ENCODE assay signal across 10 mouse cellular contexts in genomic region chr5:137668971-137669370, GRCm38 (mm10). TPM values are rescaled to one million over a fixed set of nuclear protein-coding genes. Genes with fewer than 3 reads are reported as not detected.
DNase-seq lines count a peak whose midpoint lies in the region; ATAC-seq and TF ChIP-seq lines count a peak whose summit lies in the region.
"Had no signal": no experiment of that assay in that cellular context is flagged by ENCODE, and none has a peak within 500 bp of the region (broad histone marks: within the 10 kb centered on the region; RNA-seq: fewer than 3 reads in every experiment).

No protein-coding gene starts in this region.

- no peak overlapping the region for H3K4me2 ChIP-seq in hindbrain, embryonic 16.5 days (ENCODE audit: low read length)

- no peaks in the 10 kb centered on the region for H3K27me3 ChIP-seq in hindbrain, embryonic 16.5 days (replicated peaks; ENCODE audit: control insufficient read depth, insufficient read depth, low read length)

- 52% methylated on average over 10 of the region's 10 CpGs for WGBS in hindbrain, embryonic 16.5 days

- peaks cover 10% of the 10 kb centered on the region; the same call in 1 of the 2 replicates for H3K36me3 ChIP-seq in ES-E14 (ENCODE audit: control insufficient read depth, insufficient read depth, low read length, poor library complexity, severe bottlenecking)
- peaks cover 9% of the 10 kb centered on the region; the same call in 1 of the 2 replicates for H3K36me3 ChIP-seq in hindbrain, embryonic 16.5 days (ENCODE audit: control insufficient read depth, insufficient read depth, low read length)

- H3K4me3 ChIP-seq in gastrocnemius, adult 2 months: peak overlapping the region; percentile 43
- no peak overlapping the region for H3K4me3 ChIP-seq in ES-E14 (ENCODE audit: insufficient read depth in 1 of 2, low read depth in 1 of 2, low read length in 2 of 2, poor library complexity in 1 of 2, severe bottlenecking in 1 of 2)
- no peak overlapping the region for H3K4me3 ChIP-seq in hindbrain, embryonic 16.5 days (ENCODE audit: low read length)

- in situ Hi-C loops in ES-E14 (cut with MboI; ENCODE audit: low sequenced_read_pairs in 2 of 2, unreplicated experiment in 2 of 2): no loop called here

- no peak for TF ChIP-seq CTCF in gastrocnemius, adult 2 months (IDR thresholded peaks at IDR 0.05)

- ATAC-seq in hindbrain, embryonic 16.5 days: peak; percentile 52; the same call in 1 of the 2 replicates
- ATAC-seq in megakaryocyte-erythroid progenitor cell, adult 5-6 weeks (replicated peaks; ENCODE audit: low FRiP score, low TSS enrichment, poor library complexity, severe bottlenecking): no peak

- peak overlapping the region; percentile 88 for H3K27ac ChIP-seq in gastrocnemius, adult 2 months
- no peak overlapping the region for H3K27ac ChIP-seq in ES-E14 (ENCODE audit: insufficient read depth, low read depth, low read length, poor library complexity, severe bottlenecking)
- H3K27ac ChIP-seq in hindbrain, embryonic 16.5 days (ENCODE audit: low read depth, low read length): no peak overlapping the region

- peaks cover 9 to 14% of the 10 kb centered on the region in 2 experiments; a peak in 3 of 4 replicates for H3K4me1 ChIP-seq in ES-E14 (ENCODE audit: control insufficient read depth in 2 of 2, insufficient read depth in 2 of 2, low read length in 2 of 2, poor library complexity in 1 of 2)
- H3K4me1 ChIP-seq in hindbrain, embryonic 16.5 days (ENCODE audit: control insufficient read depth, insufficient read depth, low read depth, low read length): peaks cover 6% of the 10 kb centered on the region

- intact Hi-C loops in gastrocnemius, adult 2 months (cut with DNase I): no loop called here

- H3K9ac ChIP-seq in ES-E14 (ENCODE audit: insufficient read depth, low read depth, low read length, poor library complexity, severe bottlenecking): 0 out of 2 replicates have a peak overlapping the region, but pooled peaks have one; percentile 42
- no peak overlapping the region for H3K9ac ChIP-seq in hindbrain, embryonic 16.5 days (ENCODE audit: low read depth, low read length)

- no peaks in the 10 kb centered on the region for H3K9me3 ChIP-seq in ES-E14 (ENCODE audit: control insufficient read depth, insufficient read depth, low read depth, low read length)
- H3K9me3 ChIP-seq in hindbrain, embryonic 16.5 days (ENCODE audit: control insufficient read depth, low read length): no peaks in the 10 kb centered on the region

- peak; percentile 69 for DNase-seq in gastrocnemius, adult 2 months
- no peak for DNase-seq in gastrocnemius, postnatal 10 days
- DNase-seq in ES-E14 (ENCODE audit: low read depth, low spot score): no peak
- peak; percentile 65 for DNase-seq in heart, adult 8-10 months (ENCODE audit: low spot score)
- DNase-seq in testis, postnatal 10 days (ENCODE audit: low spot score): no peak
- DNase-seq in cerebellum, adult 8-10 months: no peak
- DNase-seq: kidney, adult 2 months had no signal

TF ChIP-seq in ES-E14, 5 proteins besides CTCF, POLR2A, EP300 and RAD21:
- TF ChIP-seq CHD2 (IDR thresholded peaks at IDR 0.05; ENCODE audit: low read depth, low read length): no peak
- no peak for TF ChIP-seq ZNF384 (IDR thresholded peaks at IDR 0.05; ENCODE audit: low read depth, low read length)
- no peak for TF ChIP-seq ZC3H11A (IDR thresholded peaks at IDR 0.05; ENCODE audit: borderline replicate concordance, low read depth, low read length)
- no peak for TF ChIP-seq MAFK (IDR thresholded peaks at IDR 0.05; ENCODE audit: insufficient read depth, low read depth, low read length)
- TF ChIP-seq HCFC1 (IDR thresholded peaks at IDR 0.05; ENCODE audit: borderline replicate concordance, insufficient read depth, low read length): no peak

RNA-seq across cellular contexts. Expression of gene Agfg2, which starts 15.6 kb away (rescaled TPM):
- total RNA-seq in gastrocnemius, adult 2 months (2021): 10 to 100 TPM in 1 of 2 experiments, 1 to 10 TPM in 1; 3.3 to 10.3 TPM
- 1 to 10 TPM; 4.3 to 5.9 TPM for total RNA-seq in gastrocnemius, postnatal 10 days (2021)
- 12.3 and 12.5 TPM in 2 replicates for total RNA-seq in ES-E14 (2012; rRNA removed)
- total RNA-seq in heart, adult 8-10 months (2022): 10 to 100 TPM; 13.1 to 23.0 (median 15.4) TPM
- polyA plus RNA-seq in hindbrain, embryonic 16.5 days (2015; fragmentation: Nextera tagmentation; extraction: Ambion mirVana): 20.1 and 21.7 TPM in 2 replicates
- total RNA-seq in megakaryocyte-erythroid progenitor cell, adult 5-6 weeks (2014; fragmentation: Nextera tagmentation): 22.7 and 37.5 TPM in 2 replicates
- 17.0 TPM in 2 replicates for total RNA-seq in megakaryocyte-erythroid progenitor cell, adult 5-6 weeks (2017)

RNA-seq across cellular contexts. Expression of gene Irs3, which starts 23.5 kb away (rescaled TPM):
- under 1 TPM; 0.26 to 0.78 TPM for total RNA-seq in gastrocnemius, adult 2 months (2021)
- under 1 TPM; 0.42 to 0.61 TPM for total RNA-seq in gastrocnemius, postnatal 10 days (2021)
- 0.85 and 1.5 TPM in 2 replicates for total RNA-seq in ES-E14 (2012; rRNA removed)
- total RNA-seq in heart, adult 8-10 months (2022): under 1 TPM; 0.30 to 0.94 (median 0.56) TPM
- 0.11 and 0.16 TPM in 2 replicates for polyA plus RNA-seq in hindbrain, embryonic 16.5 days (2015; fragmentation: Nextera tagmentation; extraction: Ambion mirVana)
- not detected in 2 replicates for total RNA-seq in megakaryocyte-erythroid progenitor cell, adult 5-6 weeks (2014; fragmentation: Nextera tagmentation)
- 0.80 TPM in 1 of 2 replicates, not detected in the other for total RNA-seq in megakaryocyte-erythroid progenitor cell, adult 5-6 weeks (2017)
- total RNA-seq: layer of hippocampus, postnatal 25 days had no signal

RNA-seq across cellular contexts. Expression of gene Sap25, which starts 27.8 kb away (rescaled TPM):
- total RNA-seq in gastrocnemius, adult 2 months (2021): 1 to 10 TPM; 1.6 to 4.2 TPM
- total RNA-seq in gastrocnemius, postnatal 10 days (2021): 1 to 10 TPM; 2.1 to 4.0 TPM
- total RNA-seq in ES-E14 (2012; rRNA removed): 12.0 and 24.0 TPM in 2 replicates
- 1 to 10 TPM; 1.6 to 4.0 (median 2.8) TPM for total RNA-seq in heart, adult 8-10 months (2022)
- polyA plus RNA-seq in hindbrain, embryonic 16.5 days (2015; fragmentation: Nextera tagmentation; extraction: Ambion mirVana): 3.4 and 6.6 TPM in 2 replicates
- total RNA-seq in megakaryocyte-erythroid progenitor cell, adult 5-6 weeks (2014; fragmentation: Nextera tagmentation): 45.8 and 69.9 TPM in 2 replicates
- total RNA-seq in megakaryocyte-erythroid progenitor cell, adult 5-6 weeks (2017): 10.0 and 12.9 TPM in 2 replicates

RNA-seq across cellular contexts. Expression of gene Gm20605, which starts 40.0 kb away (rescaled TPM):
- 1 to 10 TPM; 2.9 to 3.3 TPM for total RNA-seq in gastrocnemius, adult 2 months (2021)
- total RNA-seq in gastrocnemius, postnatal 10 days (2021): 1 to 10 TPM; 4.1 to 7.7 TPM
- 7.8 and 13.6 TPM in 2 replicates for total RNA-seq in ES-E14 (2012; rRNA removed)
- total RNA-seq in heart, adult 8-10 months (2022): 1 to 10 TPM; 2.3 to 4.2 (median 2.7) TPM
- 7.4 and 7.6 TPM in 2 replicates for polyA plus RNA-seq in hindbrain, embryonic 16.5 days (2015; fragmentation: Nextera tagmentation; extraction: Ambion mirVana)
- 19.5 and 22.4 TPM in 2 replicates for total RNA-seq in megakaryocyte-erythroid progenitor cell, adult 5-6 weeks (2014; fragmentation: Nextera tagmentation)
- 2.8 and 3.1 TPM in 2 replicates for total RNA-seq in megakaryocyte-erythroid progenitor cell, adult 5-6 weeks (2017)

RNA-seq across cellular contexts. Expression of gene Lrch4, which starts 40.0 kb away (rescaled TPM):
- 10 to 100 TPM; 15.6 to 17.1 TPM for total RNA-seq in gastrocnemius, adult 2 months (2021)
- 10 to 100 TPM; 15.9 to 17.7 TPM for total RNA-seq in gastrocnemius, postnatal 10 days (2021)
- total RNA-seq in ES-E14 (2012; rRNA removed): 12.7 and 23.0 TPM in 2 replicates
- 10 to 100 TPM; 13.1 to 17.8 (median 17.1) TPM for total RNA-seq in heart, adult 8-10 months (2022)
- polyA plus RNA-seq in hindbrain, embryonic 16.5 days (2015; fragmentation: Nextera tagmentation; extraction: Ambion mirVana): 14.9 and 21.6 TPM in 2 replicates
- total RNA-seq in megakaryocyte-erythroid progenitor cell, adult 5-6 weeks (2014; fragmentation: Nextera tagmentation): 56.4 and 79.5 TPM in 2 replicates
- 13.9 and 14.7 TPM in 2 replicates for total RNA-seq in megakaryocyte-erythroid progenitor cell, adult 5-6 weeks (2017)

Comparison
In these comparisons a context has a peak if more than half of its experiments do, and no peak if none do; other contexts are left out.
1. DNase-seq: peak in gastrocnemius, adult 2 months (single experiment) and heart, adult 8-10 months (single experiment); none in gastrocnemius, postnatal 10 days (single experiment), ES-E14 (single experiment), testis, postnatal 10 days (single experiment) and cerebellum, adult 8-10 months (single experiment).